Mouse (Mus musculus) thymus, adult 2 months (tissue): ENCODE results near the gene Pik3ap1. TPM values are rescaled to one million over a fixed set of nuclear protein-coding genes. Genes with fewer than 3 reads are reported as not detected.

ENCODE experiments used
- DNase-seq: peaks from one replicate; pipeline ENCODE4 v3.0.0; 2021
- H3K27ac ChIP-seq: fragments of 200-500 bp; 2 replicates; pipeline ENCODE4 v1.5.1; 2012; ENCODE audit warnings: low read length, control low read depth; ENCODE audit not compliant: control insufficient read depth, insufficient read depth
- H3K27me3 ChIP-seq: fragments of 200-500 bp; 2 replicates; pipeline ENCODE4 v1.6.1; 2012; ENCODE audit warnings: mild to moderate bottlenecking, low read length, moderate library complexity, mixed read lengths; ENCODE audit not compliant: control insufficient read depth, insufficient read depth
- H3K36me3 ChIP-seq: fragments of 200-500 bp; 2 replicates; pipeline ENCODE4 v1.6.1; 2012; ENCODE audit warnings: mild to moderate bottlenecking, low read length, moderate library complexity; ENCODE audit not compliant: control insufficient read depth, insufficient read depth
- H3K4me1 ChIP-seq: fragments of 200-500 bp; replicated peaks from 2 replicates; pipeline ENCODE4 v1.6.1; 2012; ENCODE audit warnings: low read length; ENCODE audit not compliant: control insufficient read depth, insufficient read depth
- H3K4me3 ChIP-seq: fragments of 200-500 bp; 2 replicates; pipeline ENCODE4 v1.5.1; 2012; ENCODE audit warnings: mild to moderate bottlenecking, low read length, control low read depth, moderate library complexity; ENCODE audit not compliant: control insufficient read depth, insufficient read depth
- CTCF ChIP-seq: fragments of 200-500 bp; IDR thresholded peaks from 2 replicates; pipeline ENCODE4 v1.5.1; 2012; ENCODE audit warnings: mild to moderate bottlenecking, control low read depth, low read length, moderate library complexity, borderline replicate concordance; ENCODE audit not compliant: control insufficient read depth, poor library complexity, insufficient read depth; ENCODE audit errors: extremely low read depth
- POLR2A ChIP-seq: fragments of 200-500 bp; IDR thresholded peaks from 2 replicates; pipeline ENCODE4 v1.6.1; 2012; ENCODE audit warnings: mild to moderate bottlenecking, low read length, control low read depth, moderate library complexity; ENCODE audit not compliant: control insufficient read depth, poor library complexity, insufficient read depth; ENCODE audit errors: extremely low read depth
- WGBS: fragments of 180-500 bp; shearing (Covaris S2); methylation state at CpG from one replicate; pipeline ENCODE4 v1.1.7; 2018; 5-methylcytosine and 5-hydroxymethylcytosine counted together
- polyA plus RNA-seq: library from polyadenylated mRNA; depleted of rRNA; stranded (reverse); fragments of >200 nt; gene quantifications from 2 replicates; pipeline ENCODE4 v1.2.3, GENCODE M21; 2012

Gene Pik3ap1
- polyA plus RNA-seq, 1 experiment, result 10.0 TPM

DNA sequence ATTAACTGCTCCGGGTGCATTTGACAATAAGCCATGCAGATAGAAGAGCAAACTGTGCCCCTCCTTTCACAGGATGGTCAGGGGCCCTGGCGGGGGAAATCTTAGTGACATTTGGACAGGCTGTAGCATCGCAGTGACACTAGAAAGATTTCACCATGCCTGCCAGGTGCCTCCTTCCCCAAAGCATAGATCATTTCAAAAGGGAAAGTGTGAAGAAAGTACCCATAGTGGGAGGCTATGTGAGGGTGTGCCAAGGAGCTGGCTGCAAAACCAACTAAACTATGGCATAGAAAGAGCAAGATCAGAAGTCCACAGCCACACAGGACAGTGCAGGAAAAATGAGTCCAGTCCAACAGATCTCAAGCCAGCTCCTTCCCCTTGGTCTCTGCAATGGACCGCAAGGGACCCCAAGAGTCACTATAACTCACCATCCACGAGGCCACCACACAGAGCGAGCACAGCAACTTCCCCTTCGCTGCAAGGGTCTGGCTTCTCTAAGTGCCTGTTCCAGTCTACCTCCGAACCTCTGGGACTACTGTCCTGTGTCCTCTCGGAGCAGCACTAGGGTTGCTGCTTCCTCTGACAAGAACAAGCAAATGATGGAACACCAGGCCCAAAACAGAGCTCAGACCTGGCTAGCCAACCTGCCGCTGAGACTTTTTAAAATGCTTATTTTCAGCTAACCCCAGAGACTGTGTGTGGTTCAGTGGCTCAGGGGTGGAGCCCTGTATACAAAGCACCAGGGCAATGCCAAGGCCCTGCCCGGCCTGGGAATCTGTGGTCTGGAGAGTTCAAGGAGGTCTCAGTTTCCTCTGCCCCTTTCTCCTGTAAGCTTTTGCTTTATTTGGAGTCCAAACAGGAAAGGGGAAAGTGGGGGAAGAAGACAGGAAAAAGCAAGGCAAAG lies 15.1 kb downstream of the Pik3ap1 start:
- Histone ChIP-seq H3K4me3 (no peak overlapping the region), H3K4me1 (no peaks in the 10 kb centered on the region), H3K27me3 (no peaks in the 10 kb centered on the region), H3K27ac (no peak overlapping the region), H3K36me3 (no peaks in the 10 kb centered on the region)
- TF ChIP-seq POLR2A (no peak), CTCF (no peak)
- 39% methylated on average over 11 of the region's 11 CpGs for WGBS
- no peak for DNase-seq

DNA sequence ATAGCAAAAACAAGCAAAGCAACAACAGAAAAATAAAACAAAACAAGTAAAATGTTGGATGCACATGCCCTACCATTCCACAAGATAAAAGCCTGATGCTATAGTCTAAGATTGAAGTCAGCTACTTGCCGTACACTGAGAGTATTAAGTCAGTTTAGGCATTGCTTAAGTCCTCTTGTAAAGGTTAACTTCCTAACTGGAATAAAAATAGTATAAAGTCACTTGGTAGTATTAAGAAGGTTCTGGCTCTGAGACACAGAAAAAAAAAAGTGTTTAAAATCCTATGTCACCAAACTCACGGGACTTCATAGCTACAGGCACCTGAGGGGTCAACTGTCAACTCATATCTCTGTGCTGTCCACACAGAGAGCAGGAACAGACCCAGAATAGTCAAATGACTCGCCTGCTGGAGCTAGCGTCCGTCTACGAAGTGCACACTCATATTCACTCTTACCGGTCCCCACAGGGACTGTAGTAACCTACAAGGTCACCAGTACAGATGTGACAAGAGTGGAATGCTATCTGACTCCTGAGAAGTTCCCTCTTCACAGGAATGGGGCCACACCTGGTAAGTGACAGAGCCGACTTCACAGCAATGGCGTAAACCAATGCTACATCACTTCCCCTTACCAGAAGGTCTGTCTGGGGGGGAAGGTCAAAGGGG lies 17.9 kb downstream of the Pik3ap1 start:
- no peak overlapping the region for H3K27ac ChIP-seq
- DNase-seq, result no peak
- 70% methylated on average over 9 of the region's 9 CpGs for WGBS
- no peaks in the 10 kb centered on the region for H3K27me3 ChIP-seq
- H3K4me1 ChIP-seq, result no peaks in the 10 kb centered on the region
- TF ChIP-seq POLR2A, result no peak
- no peak for TF ChIP-seq CTCF
- H3K4me3 ChIP-seq, result no peak overlapping the region
- no peaks in the 10 kb centered on the region for H3K36me3 ChIP-seq

DNA sequence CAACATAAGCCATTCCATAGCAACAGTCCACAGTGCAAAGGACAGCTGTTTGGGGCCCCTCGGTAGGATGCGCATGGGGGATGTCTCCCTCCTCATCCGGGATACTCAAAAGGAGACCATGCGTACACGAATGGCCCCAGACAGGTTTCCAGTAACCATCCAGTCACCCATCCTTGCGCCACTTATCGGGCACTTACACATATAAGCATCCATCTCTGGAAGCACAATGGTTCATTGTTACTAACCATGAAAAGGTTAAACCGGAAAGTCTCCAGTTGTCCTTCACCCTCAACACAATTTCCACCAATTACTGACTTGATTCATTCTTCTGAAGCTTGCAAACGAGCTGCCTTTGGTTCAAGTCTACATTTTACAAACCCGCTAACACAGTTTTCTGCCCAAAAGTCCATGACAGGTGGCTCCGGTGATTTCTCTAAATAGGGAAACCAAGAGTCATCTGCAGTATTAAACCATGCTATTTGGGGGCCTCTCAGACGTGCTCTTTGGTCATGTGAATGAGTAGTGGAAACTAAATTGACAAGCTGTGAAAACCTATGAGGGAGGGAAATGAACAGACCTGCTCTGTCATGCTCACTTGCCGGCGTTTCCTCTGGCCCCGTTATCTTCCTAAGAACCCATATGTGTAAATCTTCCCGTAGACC lies 18.6 kb downstream of the Pik3ap1 start:
- Histone ChIP-seq H3K36me3 (no peaks in the 10 kb centered on the region), H3K4me1 (no peaks in the 10 kb centered on the region), H3K4me3 (no peak overlapping the region), H3K27me3 (no peaks in the 10 kb centered on the region; the same call in 1 of the 2 replicates), H3K27ac (no peak overlapping the region)
- TF ChIP-seq CTCF, result no peak
- no peak for TF ChIP-seq POLR2A
- DNase-seq, result no peak
- 86% methylated on average over 16 of the region's 16 CpGs for WGBS

DNA sequence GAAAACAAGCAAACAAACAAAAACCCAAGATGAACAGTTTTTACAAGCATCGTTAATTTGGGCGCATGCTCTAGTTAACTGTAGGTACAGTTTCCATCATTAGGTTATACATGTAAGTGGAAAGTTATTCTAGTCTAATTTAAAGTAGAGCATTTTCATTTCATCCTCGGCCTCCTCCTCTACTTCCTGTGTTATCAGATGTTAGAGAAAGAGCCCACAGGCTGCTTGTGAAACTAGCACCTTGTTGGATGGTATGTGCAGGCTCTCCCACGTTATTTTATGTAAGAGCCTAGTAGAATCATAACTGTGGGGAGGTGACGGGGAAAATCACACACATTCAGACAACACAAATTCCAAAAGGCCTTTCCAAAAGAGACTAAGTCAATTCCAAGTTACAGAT lies 19.3 kb downstream of the Pik3ap1 start:
- no peak for TF ChIP-seq POLR2A
- TF ChIP-seq CTCF, result no peak
- H3K36me3 ChIP-seq, result no peaks in the 10 kb centered on the region

DNA sequence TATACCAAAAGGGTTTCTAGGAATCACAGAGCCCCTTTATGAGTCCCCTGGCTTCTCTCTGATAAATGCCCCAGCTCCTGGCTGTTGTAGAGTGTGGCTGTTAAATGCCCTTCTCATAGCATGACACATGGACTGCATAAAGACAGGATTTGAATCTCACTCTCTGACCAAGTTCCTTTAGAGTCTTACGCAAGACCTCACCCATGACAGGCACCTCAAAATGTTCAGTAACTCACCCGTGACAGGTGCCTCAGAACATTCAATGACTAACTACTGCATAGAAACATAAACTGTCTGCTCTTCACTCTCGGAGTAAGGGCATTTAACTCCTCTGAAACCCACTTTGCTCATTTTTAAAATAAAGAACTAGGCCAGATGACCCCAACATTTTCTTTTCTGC lies 20.4 kb downstream of the Pik3ap1 start:
- TF ChIP-seq POLR2A (no peak), CTCF (no peak)
- H3K4me3 ChIP-seq, result no peak overlapping the region
- no peaks in the 10 kb centered on the region; the same call in 1 of the 2 replicates for H3K27me3 ChIP-seq
- H3K4me1 ChIP-seq, result 0 out of 2 replicates have a peak, but pooled peaks cover 2% of the 10 kb centered on the region
- DNase-seq, result no peak
- WGBS, result 92% methylated on average over 3 of the region's 3 CpGs
- H3K27ac ChIP-seq, result no peak overlapping the region
- H3K36me3 ChIP-seq, result no peaks in the 10 kb centered on the region

More for the DNA sequence above, 19.3 kb downstream of the Pik3ap1 start:
- Histone ChIP-seq H3K4me3 (no peak overlapping the region), H3K4me1 (no peaks in the 10 kb centered on the region), H3K27me3 (no peaks in the 10 kb centered on the region; the same call in 1 of the 2 replicates), H3K27ac (no peak overlapping the region)
- WGBS, result 67% methylated on average over 5 of the region's 5 CpGs
- no peak for DNase-seq

DNA sequence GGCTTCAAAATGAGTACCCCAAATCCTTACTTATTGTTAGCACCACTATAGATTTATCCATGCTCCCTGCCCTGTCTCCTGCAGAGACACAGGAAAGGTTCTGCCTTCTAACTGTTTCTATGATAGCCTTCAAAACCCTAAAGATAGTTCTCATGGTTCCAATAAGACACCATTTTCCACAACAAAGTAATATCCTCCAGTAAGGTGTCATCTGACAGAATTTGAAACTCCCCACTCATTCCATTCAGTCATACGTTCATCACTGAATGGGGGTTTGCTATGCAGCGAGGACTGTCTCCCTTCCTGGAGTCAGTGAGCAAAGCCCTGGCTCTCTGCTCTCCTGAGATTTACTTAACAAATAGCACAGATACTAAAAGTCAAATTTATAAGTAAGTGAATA lies 21.9 kb downstream of the Pik3ap1 start:
- no peak for DNase-seq
- Histone ChIP-seq H3K27me3 (no peaks in the 10 kb centered on the region; the same call in 1 of the 2 replicates), H3K4me3 (no peak overlapping the region), H3K36me3 (no peaks in the 10 kb centered on the region), H3K4me1 (0 out of 2 replicates have a peak, but pooled peaks cover 2% of the 10 kb centered on the region), H3K27ac (no peak overlapping the region)
- WGBS, result 95% methylated on average over 2 of the region's 2 CpGs
- TF ChIP-seq CTCF (no peak), POLR2A (no peak)

DNA sequence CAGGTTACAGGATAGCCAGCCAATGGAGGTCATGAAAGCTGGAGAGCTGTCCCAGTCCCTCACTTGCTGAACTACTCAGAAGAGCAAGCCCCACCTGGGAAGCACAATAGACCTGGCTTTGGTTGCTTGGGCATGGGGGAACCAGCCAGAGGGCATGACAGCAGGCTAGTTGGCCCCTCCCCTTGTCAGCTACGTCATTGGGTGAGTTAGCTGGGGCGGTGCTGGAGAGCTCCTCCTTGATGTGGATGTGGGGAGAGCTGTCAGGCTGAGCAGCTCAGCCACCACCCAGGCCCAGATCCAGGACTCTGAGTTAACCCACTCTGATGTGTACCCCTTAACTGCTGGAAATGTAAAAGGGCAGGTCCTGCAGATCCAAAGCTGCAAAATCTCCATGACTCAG lies 24.4 kb downstream of the Pik3ap1 start:
- Histone ChIP-seq H3K4me1 (0 out of 2 replicates have a peak, but pooled peaks cover 2% of the 10 kb centered on the region), H3K27ac (no peak overlapping the region), H3K4me3 (no peak overlapping the region), H3K27me3 (no peaks in the 10 kb centered on the region; the same call in 1 of the 2 replicates), H3K36me3 (no peaks in the 10 kb centered on the region)
- TF ChIP-seq POLR2A (no peak), CTCF (no peak)
- WGBS, result 7% methylated on average over 2 of the region's 2 CpGs
- DNase-seq, result no peak
